Mouse (Mus musculus): ENCODE measurements around the gene Tedc1.

The Tedc1 gene

DNA sequence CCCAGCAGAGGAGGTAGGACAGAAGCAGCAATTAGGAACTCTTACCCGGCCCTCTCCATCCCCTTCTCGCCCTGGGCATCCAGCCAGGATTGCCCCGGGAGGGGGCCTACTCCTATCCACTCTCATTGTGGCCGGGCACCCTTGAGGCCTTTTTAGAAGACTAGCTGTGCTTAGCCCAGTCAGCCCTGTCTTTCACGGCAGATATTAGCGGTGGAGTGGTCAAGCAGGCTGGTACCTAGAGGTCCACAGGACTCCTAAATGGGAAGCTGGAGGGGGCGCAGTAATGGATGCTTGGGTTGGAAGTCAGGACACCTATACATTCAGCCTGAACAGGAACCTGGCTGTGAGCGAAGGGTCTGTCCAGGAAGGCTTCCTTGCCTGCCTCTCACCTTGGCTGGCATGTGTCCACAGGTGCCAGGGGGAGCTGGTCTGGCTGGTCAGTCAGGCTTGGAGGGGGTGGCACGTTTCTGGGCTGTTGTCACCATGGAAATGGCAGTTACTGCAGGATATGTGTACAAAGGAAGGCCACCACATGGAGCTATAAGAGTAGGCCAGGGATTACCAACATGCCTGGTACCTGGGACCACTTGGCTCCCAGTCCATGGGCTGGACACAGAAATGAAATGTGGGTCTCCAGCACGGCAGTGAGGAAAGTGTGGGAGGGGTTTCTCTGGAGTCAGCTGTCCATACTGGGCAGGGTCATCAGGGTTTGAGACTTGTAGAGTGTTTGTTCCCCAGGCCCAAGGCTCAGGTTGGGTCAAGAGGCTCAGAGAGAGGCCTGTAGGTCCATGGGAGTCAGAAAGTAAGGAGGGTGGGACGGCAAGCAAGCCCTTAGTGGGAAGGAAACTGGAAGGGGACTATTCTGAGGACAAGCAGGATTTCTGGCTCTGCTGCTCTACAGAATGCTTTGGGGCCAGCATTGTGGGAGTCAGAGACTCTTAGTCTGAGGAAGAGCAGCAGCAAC lies 17.0 kb upstream of the Tedc1 start:
- no peak for DNase-seq (ENCODE audit: low read depth, low spot score)

- DNase-seq (ENCODE audit: low read depth, low spot score): peak; percentile 92
Measured at GRCm38 (mm10) chr12:113139908-113140615, 16.2 kb upstream of the Tedc1 start, which contains the start of gene Crip2. Gene Crip2, plus strand, starts transcription at chr12:113140236.

DNA sequence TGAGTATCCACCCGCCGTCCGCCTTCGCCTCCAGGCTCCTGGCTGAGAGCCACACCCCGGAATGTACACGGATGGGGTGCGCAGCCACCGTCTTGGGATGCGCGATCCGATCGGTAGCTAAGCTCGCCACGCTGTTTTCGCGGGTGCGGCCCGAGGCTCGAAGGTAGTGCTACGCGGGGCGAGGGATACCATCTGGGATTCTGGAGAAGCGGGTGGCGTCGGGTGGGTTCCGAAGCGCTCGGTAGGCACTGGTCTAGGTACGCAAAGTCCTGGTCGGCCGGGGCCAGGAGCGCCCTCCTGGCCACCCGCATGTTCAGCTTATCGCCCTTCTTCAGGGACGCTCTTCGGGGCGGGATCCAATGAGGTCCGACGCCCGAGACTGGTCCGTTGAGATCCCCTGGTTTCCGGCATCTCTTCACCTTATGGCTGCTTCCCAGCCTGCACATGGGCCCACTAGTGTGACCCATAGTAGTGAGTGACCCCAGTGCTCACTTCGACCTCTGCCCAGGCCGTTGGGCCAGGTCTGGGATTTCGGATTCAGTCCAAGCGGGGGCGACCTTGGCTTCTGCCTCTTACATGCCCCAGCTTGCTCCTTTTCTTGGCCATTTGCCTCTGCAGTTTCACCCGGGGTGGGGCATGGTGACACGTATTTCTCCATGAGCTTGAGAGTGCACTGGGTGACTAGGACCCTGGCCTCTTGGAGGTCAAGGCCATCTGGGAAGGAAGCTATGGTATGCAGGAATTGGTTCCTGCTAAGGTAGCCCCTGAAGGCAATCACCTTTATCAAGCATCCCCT lies 15.4 kb upstream of the Tedc1 start:
- DNase-seq (ENCODE audit: low read depth, low spot score): no peak

- no peak for DNase-seq (ENCODE audit: low read depth, low spot score)
Measured at GRCm38 (mm10) chr12:113141531-113141973, 14.7 kb upstream of the Tedc1 start.

- no peak for DNase-seq (ENCODE audit: low read depth, low spot score)
Measured at GRCm38 (mm10) chr12:113142021-113142975, 13.9 kb upstream of the Tedc1 start.

- DNase-seq (ENCODE audit: low read depth, low spot score): no peak
Measured at GRCm38 (mm10) chr12:113143164-113143563, 13.1 kb upstream of the Tedc1 start.

DNA sequence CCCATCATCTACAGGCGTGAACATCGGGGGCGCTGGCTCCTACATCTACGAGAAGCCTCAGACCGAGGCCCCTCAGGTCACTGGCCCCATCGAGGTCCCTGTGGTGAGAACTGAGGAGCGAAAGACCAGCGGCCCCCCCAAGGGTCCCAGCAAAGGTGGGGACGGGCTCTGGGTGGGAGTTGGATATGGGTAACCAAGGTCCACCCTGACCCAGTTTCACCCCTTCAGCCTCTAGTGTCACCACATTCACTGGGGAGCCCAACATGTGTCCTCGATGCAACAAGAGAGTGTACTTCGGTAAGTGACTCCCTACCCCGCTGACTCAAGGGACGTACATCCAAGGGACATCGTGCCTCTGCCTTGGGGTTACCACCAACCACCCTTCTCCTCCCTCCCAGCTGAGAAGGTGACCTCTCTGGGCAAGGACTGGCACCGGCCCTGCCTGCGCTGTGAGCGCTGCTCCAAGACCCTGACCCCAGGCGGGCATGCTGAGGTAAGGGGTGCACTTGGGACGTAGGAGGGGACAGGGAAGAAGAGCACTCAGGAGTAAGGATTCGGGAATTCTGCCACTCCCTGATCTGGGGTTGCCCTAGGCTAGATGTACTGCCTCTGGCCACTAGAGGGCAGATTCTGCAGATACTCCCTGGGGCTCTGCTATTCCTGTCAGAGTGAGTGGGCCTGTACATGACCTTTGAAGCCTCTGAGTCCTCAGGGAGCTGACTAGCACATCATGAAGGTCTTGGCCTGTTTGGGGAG lies 12.0 kb upstream of the Tedc1 start:
- DNase-seq (ENCODE audit: low read depth, low spot score): peak; percentile 56

GRCm38 (mm10) chr12:113144886-113145285 lies 11.3 kb upstream of the Tedc1 start:
- no peak for DNase-seq (ENCODE audit: low read depth, low spot score)

GRCm38 (mm10) chr12:113145591-113145990 lies 10.6 kb upstream of the Tedc1 start:
- DNase-seq (ENCODE audit: low read depth, low spot score): no peak

GRCm38 (mm10) chr12:113146112-113147057 lies 9.8 kb upstream of the Tedc1 start, which contains the start of gene Crip1:
Gene Crip1, plus strand, starts transcription at chr12:113146316.
- DNase-seq (ENCODE audit: low read depth, low spot score): peak; percentile 85

- DNase-seq (ENCODE audit: low read depth, low spot score): no peak
Measured at GRCm38 (mm10) chr12:113147481-113147880, 8.7 kb upstream of the Tedc1 start.

- DNase-seq (ENCODE audit: low read depth, low spot score): peak; percentile 37
Measured at GRCm38 (mm10) chr12:113148381-113149035, 7.7 kb upstream of the Tedc1 start.

GRCm38 (mm10) chr12:113149341-113149740 lies 6.9 kb upstream of the Tedc1 start:
- DNase-seq (ENCODE audit: low read depth, low spot score): no peak

GRCm38 (mm10) chr12:113149896-113150295 lies 6.3 kb upstream of the Tedc1 start:
- DNase-seq (ENCODE audit: low read depth, low spot score): no peak

DNA sequence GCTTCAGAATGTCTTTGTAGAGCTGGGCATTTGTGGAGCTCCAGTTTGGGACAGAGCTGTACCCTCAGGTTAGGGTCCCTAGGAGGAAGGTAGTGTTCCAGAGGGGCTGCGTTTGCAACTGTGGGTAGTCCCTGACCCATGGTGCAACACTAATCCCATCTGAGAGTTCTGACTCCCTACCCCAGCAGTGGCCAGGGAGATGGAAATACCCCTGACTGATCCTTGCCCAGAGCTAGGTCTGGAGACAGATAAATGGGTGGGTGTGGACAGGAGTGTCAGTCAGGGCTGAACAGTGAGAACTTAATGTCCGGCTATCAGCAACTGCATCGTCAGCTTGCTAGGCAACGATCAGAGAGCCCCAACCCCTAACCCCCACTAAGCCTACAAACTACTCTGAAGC lies 5.6 kb upstream of the Tedc1 start:
- no peak for DNase-seq (ENCODE audit: low read depth, low spot score)

GRCm38 (mm10) chr12:113151046-113151445 lies 5.2 kb upstream of the Tedc1 start:
- DNase-seq (ENCODE audit: low read depth, low spot score): no peak

GRCm38 (mm10) chr12:113151661-113152271 lies 4.5 kb upstream of the Tedc1 start:
- DNase-seq (ENCODE audit: low read depth, low spot score): peak; percentile 77

- no peak for DNase-seq (ENCODE audit: low read depth, low spot score)
Measured at GRCm38 (mm10) chr12:113152272-113152661, 4.0 kb upstream of the Tedc1 start.

All from A20 (cell line).